Mouse (Mus musculus): ENCODE measurements at regions not wholly inside any gene's neighbourhood (a gene's known extent, or its start where the extent isn't known, plus 50 kb on each side); places are given as distances from the start of the nearest gene placed in this dataset.

DNA sequence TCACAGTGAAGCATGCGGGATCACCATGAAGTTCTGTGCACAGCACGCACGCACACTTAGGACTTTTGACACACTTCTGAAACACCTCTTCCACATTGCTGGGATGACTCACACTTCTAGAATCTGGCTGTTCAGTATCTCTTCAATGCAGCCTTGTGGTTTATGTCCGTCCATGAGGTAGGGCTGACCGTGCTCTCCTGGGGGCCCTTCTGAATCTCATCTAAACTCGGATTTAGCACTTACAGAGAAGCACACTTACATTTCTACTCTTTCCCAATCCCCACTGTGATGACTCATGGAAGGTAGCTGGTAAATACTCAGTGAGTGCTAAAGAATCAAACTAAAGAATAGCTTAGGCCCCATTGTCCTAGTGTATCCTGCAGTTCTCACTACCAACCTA lies 142.2 kb upstream of the Rbms1 start:
- no peak overlapping the region for H3K27ac ChIP-seq (ENCODE audit: low read length)
- H3K36me3 ChIP-seq (ENCODE audit: insufficient read depth, low read length): no peaks in the 10 kb centered on the region
- H3K4me2 ChIP-seq (replicated peaks; ENCODE audit: low read depth, low read length): no peak overlapping the region
- WGBS: 84% methylated on average over 6 of the region's 6 CpGs
- 0 out of 2 replicates have a peak, but pooled peaks cover 6% of the 10 kb centered on the region for H3K4me1 ChIP-seq (ENCODE audit: insufficient read depth, low read length)
- H3K27me3 ChIP-seq (ENCODE audit: insufficient read depth, low read length): no peaks in the 10 kb centered on the region
- H3K4me3 ChIP-seq (ENCODE audit: low read length): no peak overlapping the region
- no peak overlapping the region for H3K9ac ChIP-seq (replicated peaks; ENCODE audit: low read length)
- no peaks in the 10 kb centered on the region for H3K9me3 ChIP-seq (ENCODE audit: low read length)
- no peak for ATAC-seq (ENCODE audit: low FRiP score, low TSS enrichment)

DNA sequence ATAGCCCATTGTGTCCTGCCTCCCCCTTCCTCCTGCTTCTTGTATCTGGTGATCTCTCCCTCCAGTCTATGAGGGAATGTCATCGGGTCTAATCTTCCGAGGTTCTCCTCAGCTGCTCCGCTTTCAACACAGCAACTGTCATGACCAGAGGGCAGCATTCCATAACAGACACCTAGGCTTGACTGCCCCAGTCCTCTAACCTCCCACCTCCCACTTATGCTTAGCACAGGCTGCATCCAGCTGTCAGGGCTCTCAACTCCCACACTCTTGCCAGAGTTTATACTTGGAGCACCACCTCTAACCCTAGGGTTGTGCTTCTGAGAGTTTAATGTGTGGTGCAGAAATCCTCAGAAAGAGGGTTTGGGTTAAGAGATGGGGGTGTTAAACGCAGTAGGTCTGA lies 137.9 kb upstream of the Rbms1 start:
- Histone ChIP-seq H3K36me3 (ENCODE audit: insufficient read depth, low read length) (no peaks in the 10 kb centered on the region), H3K27me3 (ENCODE audit: insufficient read depth, low read length) (no peaks in the 10 kb centered on the region), H3K9me3 (ENCODE audit: low read length) (no peaks in the 10 kb centered on the region), H3K4me1 (ENCODE audit: insufficient read depth, low read length) (0 out of 2 replicates have a peak, but pooled peaks cover 6% of the 10 kb centered on the region), H3K4me2 (replicated peaks; ENCODE audit: low read depth, low read length) (no peak overlapping the region), H3K9ac (replicated peaks; ENCODE audit: low read length) (no peak overlapping the region), H3K27ac (ENCODE audit: low read length) (no peak overlapping the region), H3K4me3 (ENCODE audit: low read length) (no peak overlapping the region)
- ATAC-seq (ENCODE audit: low FRiP score, low TSS enrichment): peak; percentile 93
- 27% methylated on average over 4 of the region's 4 CpGs for WGBS

DNA sequence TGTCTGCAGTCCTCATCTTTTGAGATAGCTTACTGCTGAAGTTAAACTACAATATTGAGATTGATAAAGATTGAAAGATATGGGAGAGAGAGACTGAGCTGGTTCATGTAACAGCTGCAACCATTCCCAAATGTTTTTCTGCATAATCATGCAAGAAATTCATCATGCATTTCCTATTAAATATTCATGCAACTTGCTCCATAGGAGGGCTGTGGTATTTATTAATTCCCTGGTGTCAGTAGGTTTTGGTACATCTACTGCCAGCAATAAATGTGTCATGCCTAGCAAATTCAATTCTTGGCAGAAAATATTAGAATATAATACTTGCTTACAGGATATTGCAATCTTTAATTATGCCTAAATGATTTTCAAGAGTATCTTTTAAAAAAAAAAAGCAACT lies 125.5 kb upstream of the Rbms1 start:
- Histone ChIP-seq H3K9me3 (ENCODE audit: low read length) (no peaks in the 10 kb centered on the region), H3K27ac (ENCODE audit: low read length) (no peak overlapping the region)
- ATAC-seq (ENCODE audit: low FRiP score, low TSS enrichment): no peak

DNA sequence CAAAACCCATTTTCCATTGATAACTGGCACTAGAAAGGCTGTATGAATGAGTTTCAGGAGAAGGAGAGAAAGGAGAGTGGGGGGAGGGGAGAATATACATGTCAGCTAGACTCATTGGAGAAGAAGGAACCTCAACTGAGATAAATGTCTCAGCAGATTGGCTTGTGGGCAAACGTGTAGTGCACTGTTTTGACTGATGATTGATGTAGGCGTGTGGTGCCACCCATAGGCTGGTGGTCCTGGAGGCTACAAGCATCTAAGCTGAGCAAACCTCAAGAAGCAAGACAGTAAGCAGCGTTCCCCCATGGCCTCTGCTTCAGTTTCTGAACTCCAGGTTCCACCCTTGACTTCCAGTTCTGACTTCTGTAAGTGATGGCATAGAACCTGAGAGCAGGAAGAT lies 121.8 kb upstream of the Rbms1 start:
- WGBS: 67% methylated on average over 3 of the region's 3 CpGs
- H3K36me3 ChIP-seq (ENCODE audit: insufficient read depth, low read length): no peaks in the 10 kb centered on the region
- H3K4me1 ChIP-seq (ENCODE audit: insufficient read depth, low read length): no peaks in the 10 kb centered on the region
- no peaks in the 10 kb centered on the region for H3K27me3 ChIP-seq (ENCODE audit: insufficient read depth, low read length)
- no peak overlapping the region for H3K27ac ChIP-seq (ENCODE audit: low read length)
- no peak overlapping the region for H3K4me2 ChIP-seq (replicated peaks; ENCODE audit: low read depth, low read length)
- H3K9me3 ChIP-seq (ENCODE audit: low read length): no peaks in the 10 kb centered on the region
- no peak overlapping the region for H3K9ac ChIP-seq (replicated peaks; ENCODE audit: low read length)
- no peak overlapping the region for H3K4me3 ChIP-seq (ENCODE audit: low read length)
- no peak for ATAC-seq (ENCODE audit: low FRiP score, low TSS enrichment)

More for the DNA sequence above, 125.5 kb upstream of the Rbms1 start:
- no peaks in the 10 kb centered on the region for H3K27me3 ChIP-seq (ENCODE audit: insufficient read depth, low read length)
- no peaks in the 10 kb centered on the region for H3K36me3 ChIP-seq (ENCODE audit: insufficient read depth, low read length)
- no peak overlapping the region for H3K9ac ChIP-seq (replicated peaks; ENCODE audit: low read length)
- H3K4me1 ChIP-seq (ENCODE audit: insufficient read depth, low read length): no peaks in the 10 kb centered on the region
- no peak overlapping the region for H3K4me2 ChIP-seq (replicated peaks; ENCODE audit: low read depth, low read length)
- no peak overlapping the region for H3K4me3 ChIP-seq (ENCODE audit: low read length)

DNA sequence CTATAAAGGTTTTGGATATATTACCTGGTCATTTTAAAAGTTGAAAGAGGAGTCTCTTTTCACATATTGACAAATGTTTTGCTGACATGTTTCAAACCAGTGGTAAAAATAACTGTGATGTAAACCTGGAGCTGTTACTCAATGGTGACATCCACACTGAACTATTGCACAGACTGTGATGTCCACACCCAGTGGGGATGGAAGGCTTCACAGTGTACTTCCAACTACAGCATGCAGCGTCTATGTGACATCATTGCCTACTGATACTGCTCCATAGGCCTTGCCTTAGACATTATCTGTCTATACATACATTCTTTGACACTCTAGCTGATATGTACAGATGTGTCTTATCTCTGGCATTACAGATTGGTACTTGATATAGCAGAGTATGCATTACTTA lies 120.1 kb upstream of the Rbms1 start:
- Histone ChIP-seq H3K27me3 (ENCODE audit: insufficient read depth, low read length) (no peaks in the 10 kb centered on the region), H3K4me1 (ENCODE audit: insufficient read depth, low read length) (no peaks in the 10 kb centered on the region), H3K27ac (ENCODE audit: low read length) (no peak overlapping the region), H3K4me3 (ENCODE audit: low read length) (no peak overlapping the region), H3K36me3 (ENCODE audit: insufficient read depth, low read length) (no peaks in the 10 kb centered on the region), H3K9me3 (ENCODE audit: low read length) (no peaks in the 10 kb centered on the region), H3K9ac (replicated peaks; ENCODE audit: low read length) (no peak overlapping the region), H3K4me2 (replicated peaks; ENCODE audit: low read depth, low read length) (no peak overlapping the region)
- WGBS: 92% methylated on average over 1 of the region's 1 CpGs
- no peak for ATAC-seq (ENCODE audit: low FRiP score, low TSS enrichment)

DNA sequence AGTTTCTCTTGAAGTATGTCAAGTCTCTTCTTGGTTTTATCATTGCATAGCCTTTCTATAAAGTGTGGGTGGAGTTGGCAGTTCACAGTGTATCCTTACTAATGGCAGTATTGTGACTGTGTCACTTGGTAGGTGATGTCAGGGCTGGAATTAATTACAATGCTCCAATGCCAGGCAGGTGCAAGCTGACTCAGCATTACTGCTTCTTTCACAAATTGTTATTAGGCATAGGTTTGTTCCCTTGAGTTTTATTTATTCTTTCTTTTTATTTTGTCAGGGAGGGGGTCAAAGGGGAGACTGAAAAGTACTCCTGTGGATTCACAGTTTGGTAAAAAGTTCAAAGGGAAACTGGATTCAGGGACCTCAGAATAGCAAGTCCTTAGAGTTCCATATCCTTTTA lies 119.6 kb upstream of the Rbms1 start:
- Histone ChIP-seq H3K36me3 (ENCODE audit: insufficient read depth, low read length) (no peaks in the 10 kb centered on the region), H3K27ac (ENCODE audit: low read length) (no peak overlapping the region), H3K4me3 (ENCODE audit: low read length) (no peak overlapping the region), H3K4me1 (ENCODE audit: insufficient read depth, low read length) (no peaks in the 10 kb centered on the region), H3K4me2 (replicated peaks; ENCODE audit: low read depth, low read length) (no peak overlapping the region), H3K9ac (replicated peaks; ENCODE audit: low read length) (no peak overlapping the region), H3K27me3 (ENCODE audit: insufficient read depth, low read length) (no peaks in the 10 kb centered on the region), H3K9me3 (ENCODE audit: low read length) (no peaks in the 10 kb centered on the region)
- ATAC-seq (ENCODE audit: low FRiP score, low TSS enrichment): no peak

DNA sequence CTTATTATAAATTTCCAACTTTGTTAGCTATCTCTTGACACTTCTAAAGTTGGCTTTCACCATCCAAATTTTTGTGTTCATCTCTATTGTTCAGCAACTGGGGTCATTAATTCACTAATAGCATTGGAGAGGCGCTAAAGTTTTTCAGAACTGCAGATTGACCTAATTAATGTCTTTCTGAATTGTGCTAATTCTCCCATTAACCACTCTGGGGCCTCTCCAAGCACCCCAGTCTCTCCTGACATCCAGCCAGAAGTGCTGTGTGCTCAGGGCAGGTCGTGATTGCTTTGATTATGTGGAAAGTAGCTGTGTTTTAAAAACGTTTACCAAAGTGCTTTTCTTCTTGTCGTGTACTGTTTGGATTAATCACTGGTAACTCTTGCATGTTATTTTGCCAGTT lies 117.0 kb upstream of the Rbms1 start:
- Histone ChIP-seq H3K4me2 (replicated peaks; ENCODE audit: low read depth, low read length) (no peak overlapping the region), H3K36me3 (ENCODE audit: insufficient read depth, low read length) (no peaks in the 10 kb centered on the region), H3K4me3 (ENCODE audit: low read length) (no peak overlapping the region), H3K4me1 (ENCODE audit: insufficient read depth, low read length) (no peaks in the 10 kb centered on the region), H3K9ac (replicated peaks; ENCODE audit: low read length) (no peak overlapping the region), H3K9me3 (ENCODE audit: low read length) (no peaks in the 10 kb centered on the region), H3K27me3 (ENCODE audit: insufficient read depth, low read length) (no peaks in the 10 kb centered on the region), H3K27ac (ENCODE audit: low read length) (no peak overlapping the region)
- 47% methylated on average over 4 of the region's 4 CpGs for WGBS
- no peak for ATAC-seq (ENCODE audit: low FRiP score, low TSS enrichment)

DNA sequence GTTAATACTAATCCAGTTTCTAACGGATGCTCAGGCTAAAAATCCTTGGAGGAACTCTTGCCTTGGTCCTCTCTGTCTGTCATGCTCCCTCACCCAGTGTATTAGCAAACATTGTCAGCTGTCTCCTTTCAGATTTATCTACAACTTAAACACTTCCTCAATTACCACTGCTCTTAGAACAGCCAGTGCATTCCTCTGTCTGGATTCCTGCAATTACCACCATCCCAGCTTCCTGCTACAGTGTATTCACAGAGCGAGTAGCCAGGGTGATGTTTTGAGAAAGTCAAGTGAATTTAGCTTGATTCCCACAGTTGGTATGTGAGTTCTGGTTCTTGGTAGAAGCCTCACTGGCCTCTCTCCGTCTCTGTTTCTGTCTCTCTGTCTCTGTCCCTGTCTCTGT lies 108.0 kb upstream of the Rbms1 start:
- Histone ChIP-seq H3K9me3 (ENCODE audit: low read length) (no peaks in the 10 kb centered on the region), H3K36me3 (ENCODE audit: insufficient read depth, low read length) (no peaks in the 10 kb centered on the region), H3K27me3 (ENCODE audit: insufficient read depth, low read length) (no peaks in the 10 kb centered on the region), H3K4me1 (ENCODE audit: insufficient read depth, low read length) (no peaks in the 10 kb centered on the region), H3K9ac (replicated peaks; ENCODE audit: low read length) (no peak overlapping the region), H3K4me3 (ENCODE audit: low read length) (no peak overlapping the region), H3K4me2 (replicated peaks; ENCODE audit: low read depth, low read length) (no peak overlapping the region), H3K27ac (ENCODE audit: low read length) (no peak overlapping the region)
- WGBS: 51% methylated on average over 3 of the region's 3 CpGs
- ATAC-seq (ENCODE audit: low FRiP score, low TSS enrichment): no peak

DNA sequence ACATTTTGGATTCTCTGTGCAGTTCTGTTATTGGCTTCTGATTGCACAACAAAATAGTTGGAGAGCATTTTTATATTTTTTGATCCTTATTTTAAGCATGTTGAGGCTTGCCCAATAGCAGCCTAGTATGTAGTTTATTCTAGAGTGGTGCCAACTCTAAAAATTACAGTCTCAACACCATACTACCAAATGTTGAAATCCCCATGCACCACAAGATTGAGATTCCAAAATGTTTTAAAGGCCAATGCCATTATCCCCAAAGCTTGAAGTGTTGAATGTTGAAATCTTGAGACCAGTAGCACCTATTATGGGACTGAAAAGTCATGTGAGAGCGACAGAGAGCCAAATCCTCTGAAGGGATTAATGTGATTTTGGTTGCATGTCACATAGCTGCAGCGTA lies 104.9 kb upstream of the Rbms1 start:
- 88% methylated on average over 2 of the region's 2 CpGs for WGBS
- H3K9ac ChIP-seq (replicated peaks; ENCODE audit: low read length): no peak overlapping the region
- H3K4me1 ChIP-seq (ENCODE audit: insufficient read depth, low read length): no peaks in the 10 kb centered on the region
- no peak overlapping the region for H3K4me2 ChIP-seq (replicated peaks; ENCODE audit: low read depth, low read length)
- no peaks in the 10 kb centered on the region for H3K9me3 ChIP-seq (ENCODE audit: low read length)
- no peaks in the 10 kb centered on the region for H3K27me3 ChIP-seq (ENCODE audit: insufficient read depth, low read length)
- no peak overlapping the region for H3K4me3 ChIP-seq (ENCODE audit: low read length)
- H3K36me3 ChIP-seq (ENCODE audit: insufficient read depth, low read length): no peaks in the 10 kb centered on the region
- ATAC-seq (ENCODE audit: low FRiP score, low TSS enrichment): no peak
- no peak overlapping the region for H3K27ac ChIP-seq (ENCODE audit: low read length)

DNA sequence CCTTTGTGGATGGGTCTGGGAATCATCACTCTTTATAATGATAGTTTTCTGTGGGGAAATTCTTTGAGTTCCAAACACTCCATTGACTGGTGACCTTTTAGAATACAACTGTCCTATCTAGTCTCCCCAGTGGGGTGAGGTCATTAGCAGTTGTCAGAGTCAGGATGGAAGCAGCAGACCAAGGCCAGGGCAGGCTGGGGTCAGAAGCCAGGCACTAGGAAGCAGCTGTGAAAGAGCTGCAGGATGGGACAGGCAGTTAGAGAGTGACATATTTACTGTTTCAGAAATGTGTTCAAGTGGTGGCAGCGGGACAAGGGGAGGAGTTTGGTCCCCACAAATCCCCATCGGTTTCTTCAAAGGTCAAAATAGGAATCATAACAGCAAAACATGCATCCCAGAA lies 99.1 kb upstream of the Rbms1 start:
- no peak overlapping the region for H3K4me2 ChIP-seq (replicated peaks; ENCODE audit: low read depth, low read length)
- H3K4me3 ChIP-seq (ENCODE audit: low read length): no peak overlapping the region
- 10% methylated on average over 2 of the region's 2 CpGs for WGBS

DNA sequence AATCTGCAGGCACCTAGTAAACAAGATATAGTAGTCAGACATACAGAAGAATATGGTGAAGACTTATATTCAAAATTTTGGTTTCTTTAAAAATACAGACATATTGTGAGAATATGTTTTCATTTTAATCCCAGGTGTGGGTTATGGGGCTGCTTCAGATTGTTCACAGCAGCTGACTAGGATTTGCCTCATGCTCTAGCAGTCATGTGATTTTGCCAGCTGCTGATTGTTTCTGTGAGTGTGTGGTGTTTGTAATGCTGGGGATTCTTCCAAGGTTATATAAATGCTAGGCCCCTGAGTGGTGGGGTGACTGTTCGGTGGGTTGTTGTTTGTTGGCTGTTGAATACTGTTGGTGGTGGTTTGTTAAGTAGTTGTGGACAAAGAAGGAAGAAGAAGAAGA lies 97.9 kb upstream of the Rbms1 start:
- H3K4me3 ChIP-seq (ENCODE audit: low read length): no peak overlapping the region
- H3K27ac ChIP-seq (ENCODE audit: low read length): no peak overlapping the region
- ATAC-seq (ENCODE audit: low FRiP score, low TSS enrichment): no peak
- no peak overlapping the region for H3K4me2 ChIP-seq (replicated peaks; ENCODE audit: low read depth, low read length)
- H3K9ac ChIP-seq (replicated peaks; ENCODE audit: low read length): no peak overlapping the region
- H3K36me3 ChIP-seq (ENCODE audit: insufficient read depth, low read length): no peaks in the 10 kb centered on the region
- WGBS: 94% methylated on average over 1 of the region's 1 CpGs
- peaks cover 21% of the 10 kb centered on the region for H3K4me1 ChIP-seq (ENCODE audit: insufficient read depth, low read length)
- H3K9me3 ChIP-seq (ENCODE audit: low read length): no peaks in the 10 kb centered on the region
- H3K27me3 ChIP-seq (ENCODE audit: insufficient read depth, low read length): no peaks in the 10 kb centered on the region

More for the DNA sequence above, 99.1 kb upstream of the Rbms1 start:
- Histone ChIP-seq H3K4me1 (ENCODE audit: insufficient read depth, low read length) (peaks cover 21% of the 10 kb centered on the region), H3K27ac (ENCODE audit: low read length) (no peak overlapping the region), H3K27me3 (ENCODE audit: insufficient read depth, low read length) (no peaks in the 10 kb centered on the region), H3K9ac (replicated peaks; ENCODE audit: low read length) (no peak overlapping the region), H3K9me3 (ENCODE audit: low read length) (no peaks in the 10 kb centered on the region), H3K36me3 (ENCODE audit: insufficient read depth, low read length) (no peaks in the 10 kb centered on the region)
- 0 out of 2 replicates have a peak, but pooled peaks have one; percentile 46 for ATAC-seq (ENCODE audit: low FRiP score, low TSS enrichment)

All from kidney, embryonic 16.5 days (tissue).